Mouse (Mus musculus) ES-E14 (cell line): ENCODE measurements at regions not wholly inside any gene's neighbourhood (a gene's known extent, or its start where the extent isn't known, plus 50 kb on each side); places are given as distances from the start of the nearest gene placed in this dataset.

Experiments
- DNase-seq: peaks from one replicate; pipeline ENCODE4 v3.0.0-alpha.2; 2013; ENCODE audit warnings: low read depth, low spot score
- H3K27ac ChIP-seq: 2 replicates; pipeline ENCODE4 v1.5.1; 2012; ENCODE audit warnings: low read depth, mild to moderate bottlenecking, low read length, moderate library complexity, mixed read lengths; ENCODE audit not compliant: poor library complexity, insufficient read depth, severe bottlenecking
- H3K36me3 ChIP-seq: 2 replicates; pipeline ENCODE4 v1.6.1; 2012; ENCODE audit warnings: mild to moderate bottlenecking, low read length, moderate library complexity, mixed read lengths; ENCODE audit not compliant: control insufficient read depth, poor library complexity, insufficient read depth, severe bottlenecking
- H3K4me1 ChIP-seq, 2 experiments: fragments of 150-350 bp in 1 of 2; sonication (generic) in 1 of 2; 2 replicates each; pipeline ENCODE4 v1.6.1; 2012; ENCODE audit warnings: low read length in 2 of 2, mild to moderate bottlenecking in 1 of 2, mixed read lengths in 1 of 2; ENCODE audit not compliant: control insufficient read depth in 2 of 2, insufficient read depth in 2 of 2, poor library complexity in 1 of 2
- H3K4me3 ChIP-seq, 2 experiments: fragments of 150-350 bp in 1 of 2; sonication (generic) in 1 of 2; 2 replicates each; pipeline ENCODE4 v1.5.1; 2012; ENCODE audit warnings: low read length in 2 of 2, low read depth in 1 of 2, mild to moderate bottlenecking in 1 of 2, mixed read lengths in 1 of 2; ENCODE audit not compliant: insufficient read depth in 1 of 2, poor library complexity in 1 of 2, severe bottlenecking in 1 of 2
- H3K9ac ChIP-seq: 2 replicates; pipeline ENCODE4 v1.6.1; 2012; ENCODE audit warnings: low read depth, mild to moderate bottlenecking, low read length, mixed read lengths; ENCODE audit not compliant: poor library complexity, insufficient read depth, severe bottlenecking
- H3K9me3 ChIP-seq: fragments of 150-350 bp; sonication (generic); 2 replicates; pipeline ENCODE4 v1.6.1; 2012; ENCODE audit warnings: low read depth, mild to moderate bottlenecking, low read length; ENCODE audit not compliant: control insufficient read depth, insufficient read depth
- CHD2 ChIP-seq: IDR thresholded peaks from 2 replicates; pipeline ENCODE4 v1.6.1; 2014; ENCODE audit warnings: mild to moderate bottlenecking, low read depth, low read length, inconsistent platforms
- HCFC1 ChIP-seq: IDR thresholded peaks from 2 replicates; pipeline ENCODE4 v1.6.1; 2012; ENCODE audit warnings: low read length, inconsistent platforms, borderline replicate concordance; ENCODE audit not compliant: insufficient read depth
- MAFK ChIP-seq: IDR thresholded peaks from 2 replicates; pipeline ENCODE4 v1.6.1; 2014; ENCODE audit warnings: mild to moderate bottlenecking, low read depth, low read length, inconsistent platforms; ENCODE audit not compliant: insufficient read depth
- ZC3H11A ChIP-seq: IDR thresholded peaks from 2 replicates; pipeline ENCODE4 v1.6.1; 2012; ENCODE audit warnings: low read depth, mild to moderate bottlenecking, inconsistent platforms, low read length, borderline replicate concordance
- ZNF384 ChIP-seq: IDR thresholded peaks from 2 replicates; pipeline ENCODE4 v1.6.1; 2012; ENCODE audit warnings: low read depth, low read length, inconsistent platforms
- in situ Hi-C, 2 experiments: fragments of 600-800 bp; cut with MboI; formaldehyde crosslinking; loops; one replicate each; pipeline ENCODE4 v1.15.1; 2025; ENCODE audit warnings: low sequenced_read_pairs in 2 of 2, inconsistent platforms in 1 of 2; ENCODE audit not compliant: unreplicated experiment in 2 of 2

DNA sequence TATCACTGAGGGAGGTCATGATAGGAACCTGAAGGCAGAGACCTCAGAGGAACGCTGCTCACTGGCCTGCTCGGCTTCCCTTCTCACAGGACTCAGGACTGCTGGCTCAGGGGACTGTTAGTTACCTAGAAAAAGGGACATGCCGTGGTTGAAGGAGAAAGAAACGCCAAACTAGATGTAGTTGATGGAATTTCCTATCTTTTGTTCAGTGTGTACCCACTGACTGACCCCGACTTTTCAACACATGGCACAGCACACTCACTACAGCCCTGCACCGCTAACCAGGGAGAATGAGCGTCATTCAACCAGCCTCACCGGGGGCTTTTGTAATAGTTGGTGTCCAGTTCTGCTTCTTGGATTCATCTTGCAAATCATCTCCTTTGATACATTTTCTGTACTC lies 86.8 kb upstream of the Dlg1 start:
- in situ Hi-C loops = no loop called here
- TF ChIP-seq MAFK = no peak
- no peak for TF ChIP-seq CHD2
- no peak for TF ChIP-seq ZNF384
- TF ChIP-seq HCFC1 = no peak
- TF ChIP-seq ZC3H11A = no peak

GRCm38 (mm10) chr16:31577347-31577746 lies 85.9 kb upstream of the Dlg1 start:
- no peak overlapping the region for H3K9ac ChIP-seq
- H3K9me3 ChIP-seq = no peaks in the 10 kb centered on the region
- no peak overlapping the region for H3K4me3 ChIP-seq
- no peaks in the 10 kb centered on the region for H3K36me3 ChIP-seq
- TF ChIP-seq ZNF384 (no peak), ZC3H11A (no peak), MAFK (no peak), HCFC1 (no peak)
- no peak overlapping the region for H3K27ac ChIP-seq
- DNase-seq = no peak
- in situ Hi-C loops = no loop called here
- peaks cover 2 to 3% of the 10 kb centered on the region in 2 experiments; a peak in 2 of 4 replicates for H3K4me1 ChIP-seq

More for the DNA sequence above, 86.8 kb upstream of the Dlg1 start:
- no peak for DNase-seq
- no peak overlapping the region for H3K9ac ChIP-seq
- no peak overlapping the region for H3K27ac ChIP-seq
- H3K4me3 ChIP-seq = no peak overlapping the region
- H3K9me3 ChIP-seq = no peaks in the 10 kb centered on the region
- peaks cover 2 to 3% of the 10 kb centered on the region in 2 experiments; a peak in 2 of 4 replicates for H3K4me1 ChIP-seq
- H3K36me3 ChIP-seq = no peaks in the 10 kb centered on the region

GRCm38 (mm10) chr16:31579318-31579717 lies 83.9 kb upstream of the Dlg1 start:
- no peak overlapping the region for H3K4me3 ChIP-seq
- in situ Hi-C loops = no loop called here
- H3K4me1 ChIP-seq = peaks cover 0 to 2% of the 10 kb centered on the region in 2 experiments; a peak in 1 of 4 replicates
- no peak overlapping the region for H3K9ac ChIP-seq
- DNase-seq = no peak
- no peaks in the 10 kb centered on the region for H3K9me3 ChIP-seq
- TF ChIP-seq HCFC1 = no peak
- no peak for TF ChIP-seq CHD2
- TF ChIP-seq ZC3H11A = no peak
- TF ChIP-seq ZNF384 = no peak
- TF ChIP-seq MAFK = no peak
- no peak overlapping the region for H3K27ac ChIP-seq
- no peaks in the 10 kb centered on the region for H3K36me3 ChIP-seq

DNA sequence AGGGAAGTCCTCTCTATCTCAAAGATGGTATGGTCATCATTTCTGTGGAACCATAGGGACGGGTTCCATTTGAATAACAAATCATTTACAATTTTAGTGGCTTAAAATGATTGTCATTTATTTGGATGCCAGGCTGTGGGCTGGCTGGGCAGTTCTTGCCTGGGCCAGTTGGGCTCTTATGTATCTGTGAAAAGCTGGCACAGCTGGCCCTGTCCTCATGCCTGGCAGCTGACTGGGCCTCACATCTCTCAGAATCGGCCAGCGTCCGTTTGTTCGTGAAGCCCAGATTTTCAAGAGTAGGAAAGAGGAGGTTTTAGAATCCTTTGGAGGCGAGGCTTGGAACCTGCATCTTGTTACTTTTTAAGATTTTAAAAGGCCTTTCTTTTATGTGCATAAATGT lies 82.5 kb upstream of the Dlg1 start:
- H3K9me3 ChIP-seq = no peaks in the 10 kb centered on the region
- H3K9ac ChIP-seq = no peak overlapping the region
- no peaks in the 10 kb centered on the region for H3K36me3 ChIP-seq
- no peak for DNase-seq
- H3K4me3 ChIP-seq = no peak overlapping the region
- H3K4me1 ChIP-seq = no peaks in the 10 kb centered on the region
- H3K27ac ChIP-seq = no peak overlapping the region
- TF ChIP-seq ZC3H11A = no peak
- TF ChIP-seq HCFC1 = no peak
- TF ChIP-seq MAFK = no peak
- TF ChIP-seq CHD2 = no peak
- TF ChIP-seq ZNF384 = no peak
- in situ Hi-C loops = no loop called here

- H3K4me3 ChIP-seq = no peak overlapping the region
- no peak for DNase-seq
- H3K9me3 ChIP-seq = no peaks in the 10 kb centered on the region
- H3K27ac ChIP-seq = no peak overlapping the region
- no peaks in the 10 kb centered on the region for H3K36me3 ChIP-seq
- H3K9ac ChIP-seq = no peak overlapping the region
- no peak for TF ChIP-seq ZC3H11A
- in situ Hi-C loops = no loop called here
- H3K4me1 ChIP-seq = no peaks in the 10 kb centered on the region
These were observed 80.4 kb upstream of the Dlg1 start for GRCm38 (mm10) chr16:31582885-31583284.
